Mouse (Mus musculus) MEL (cell line): ENCODE data around the gene Plxnd1. TPM values are rescaled to one million over a fixed set of nuclear protein-coding genes. Genes with fewer than 3 reads are reported as not detected.

Source experiments
- DNase-seq: peaks from one replicate; pipeline ENCODE4 v3.0.0; 2011; ENCODE audit warnings: low read depth, low spot score
- H3K27ac ChIP-seq: 2 replicates; pipeline ENCODE4 v1.5.1; 2012; ENCODE audit warnings: low read depth, mild to moderate bottlenecking, control low read depth, low read length, moderate library complexity; ENCODE audit not compliant: control insufficient read depth
- H3K27me3 ChIP-seq, 2 experiments: fragments of 150-350 bp in 1 of 2; sonication (generic) in 1 of 2; 2 replicates each; pipeline ENCODE4 v1.6.1; 2012; ENCODE audit warnings: low read length in 2 of 2, mild to moderate bottlenecking in 2 of 2, improper control_type of control experiment in 1 of 2, moderate library complexity in 1 of 2; ENCODE audit not compliant: insufficient read depth in 2 of 2, control insufficient read depth in 1 of 2
- H3K36me3 ChIP-seq, 2 experiments: 2 replicates each; pipeline ENCODE4 v1.6.1; 2012 to 2014; ENCODE audit warnings: low read length in 2 of 2, improper control_type of control experiment in 1 of 2, inconsistent platforms in 1 of 2, mild to moderate bottlenecking in 1 of 2; ENCODE audit not compliant: insufficient read depth in 2 of 2, control insufficient read depth in 1 of 2
- H3K4me1 ChIP-seq, 2 experiments: fragments of 150-350 bp in 1 of 2; sonication (generic) in 1 of 2; 2 replicates each; pipeline ENCODE4 v1.6.1; 2012; ENCODE audit warnings: low read length in 2 of 2, improper control_type of control experiment in 1 of 2, mild to moderate bottlenecking in 1 of 2; ENCODE audit not compliant: insufficient read depth in 2 of 2, control insufficient read depth in 1 of 2
- H3K4me3 ChIP-seq, 2 experiments: fragments of 150-350 bp in 1 of 2; sonication (generic) in 1 of 2; 2 replicates each; pipeline ENCODE4 v1.5.1; 2012; ENCODE audit warnings: low read depth in 2 of 2, low read length in 2 of 2, mild to moderate bottlenecking in 2 of 2, moderate library complexity in 2 of 2, control low read depth in 1 of 2, improper control_type of control experiment in 1 of 2; ENCODE audit not compliant: control insufficient read depth in 1 of 2, insufficient read depth in 1 of 2
- H3K79me2 ChIP-seq: 2 replicates; pipeline ENCODE4 v1.6.1; 2012; ENCODE audit warnings: mild to moderate bottlenecking, low read length, moderate library complexity; ENCODE audit not compliant: control insufficient read depth, poor library complexity, insufficient read depth
- H3K9ac ChIP-seq: 2 replicates; pipeline ENCODE4 v1.6.1; 2012; ENCODE audit warnings: low read depth, mild to moderate bottlenecking, control low read depth, low read length, moderate library complexity; ENCODE audit not compliant: control insufficient read depth, poor library complexity, severe bottlenecking
- H3K9me3 ChIP-seq: fragments of 150-350 bp; sonication (generic); replicated peaks from 2 replicates; pipeline ENCODE4 v1.6.1; 2012; ENCODE audit warnings: mild to moderate bottlenecking, low read length, improper control_type of control experiment, moderate library complexity; ENCODE audit not compliant: insufficient read depth
- CTCF ChIP-seq, 3 experiments: IDR thresholded peaks in 2 of 3; conservative IDR thresholded peaks in 1 of 3; 2 replicates each; pipeline ENCODE4 v1.5.1; 2011 to 2012; ENCODE audit warnings: low read length in 3 of 3, low read depth in 2 of 3, mild to moderate bottlenecking in 2 of 3, improper control_type of control experiment in 1 of 3, inconsistent platforms in 1 of 3, mixed read lengths in 1 of 3, moderate library complexity in 1 of 3; ENCODE audit not compliant: control insufficient read depth in 1 of 3, insufficient read depth in 1 of 3, poor library complexity in 1 of 3, severe bottlenecking in 1 of 3
- E2F4 ChIP-seq: IDR thresholded peaks from 2 replicates; pipeline ENCODE4 v1.6.1; 2011; ENCODE audit warnings: low read depth, low read length, improper control_type of control experiment, borderline replicate concordance
- EP300 ChIP-seq, 2 experiments: IDR thresholded peaks; 2 replicates each; pipeline ENCODE4 v1.6.1; 2011; ENCODE audit warnings: improper control_type of control experiment in 2 of 2, low read length in 2 of 2, low read depth in 1 of 2, mild to moderate bottlenecking in 1 of 2
- ETS1 ChIP-seq: IDR thresholded peaks from 2 replicates; pipeline ENCODE4 v1.6.1; 2012; ENCODE audit warnings: low read depth, mild to moderate bottlenecking, inconsistent platforms, low read length, improper control_type of control experiment, moderate library complexity
- GABPA ChIP-seq: IDR thresholded peaks from 2 replicates; pipeline ENCODE4 v1.6.1; 2012; ENCODE audit warnings: low read depth, mild to moderate bottlenecking, inconsistent platforms, low read length, improper control_type of control experiment, moderate library complexity
- JUND ChIP-seq: IDR thresholded peaks from 2 replicates; pipeline ENCODE4 v1.6.1; 2011; ENCODE audit warnings: low read depth, mild to moderate bottlenecking, improper control_type of control experiment, low read length
- MAX ChIP-seq: IDR thresholded peaks from 2 replicates; pipeline ENCODE4 v1.6.1; 2011; ENCODE audit warnings: low read length, improper control_type of control experiment
- MXI1 ChIP-seq: IDR thresholded peaks from 2 replicates; pipeline ENCODE4 v1.6.1; 2011; ENCODE audit warnings: mild to moderate bottlenecking, low read depth, low read length, improper control_type of control experiment
- MYB ChIP-seq: IDR thresholded peaks from 2 replicates; pipeline ENCODE4 v1.6.1; 2011; ENCODE audit warnings: mild to moderate bottlenecking, low read depth, low read length, improper control_type of control experiment
- NRF1 ChIP-seq: IDR thresholded peaks from 2 replicates; pipeline ENCODE4 v1.6.1; 2014; ENCODE audit warnings: low read depth, mild to moderate bottlenecking, inconsistent platforms, low read length, improper control_type of control experiment, moderate library complexity; ENCODE audit not compliant: poor library complexity, insufficient read depth, severe bottlenecking
- POLR2A ChIP-seq, 2 experiments: IDR thresholded peaks; 2 replicates each; pipeline ENCODE4 v1.6.1; 2011 to 2012; ENCODE audit warnings: low read length in 2 of 2, mild to moderate bottlenecking in 2 of 2, control low read depth in 1 of 2, improper control_type of control experiment in 1 of 2, low read depth in 1 of 2, moderate library complexity in 1 of 2; ENCODE audit not compliant: control insufficient read depth in 1 of 2, insufficient read depth in 1 of 2, poor library complexity in 1 of 2
- POLR2AphosphoS5 ChIP-seq: IDR thresholded peaks from 2 replicates; pipeline ENCODE4 v1.6.1; 2012; ENCODE audit warnings: low read depth, borderline replicate concordance, mild to moderate bottlenecking, inconsistent platforms, low read length, moderate library complexity, mixed read lengths
- RCOR1 ChIP-seq: IDR thresholded peaks from 2 replicates; pipeline ENCODE4 v1.6.1; 2012; ENCODE audit warnings: low read depth, mild to moderate bottlenecking, inconsistent platforms, low read length, improper control_type of control experiment
- SMC3 ChIP-seq: IDR thresholded peaks from 2 replicates; pipeline ENCODE4 v1.6.1; 2011; ENCODE audit warnings: low read depth, low read length, improper control_type of control experiment
- UBTF ChIP-seq: IDR thresholded peaks from 2 replicates; pipeline ENCODE4 v1.6.1; 2012; ENCODE audit warnings: low read depth, mild to moderate bottlenecking, inconsistent platforms, low read length, improper control_type of control experiment, moderate library complexity, borderline replicate concordance; ENCODE audit not compliant: insufficient read depth
- USF2 ChIP-seq, 2 experiments: IDR thresholded peaks; 2 replicates each; pipeline ENCODE4 v1.6.1; 2011 to 2012; ENCODE audit warnings: improper control_type of control experiment in 2 of 2, low read length in 2 of 2, borderline replicate concordance in 1 of 2, inconsistent platforms in 1 of 2, low read depth in 1 of 2, mild to moderate bottlenecking in 1 of 2; ENCODE audit not compliant: insufficient read depth in 1 of 2
- ZMIZ1 ChIP-seq: IDR thresholded peaks from 2 replicates; pipeline ENCODE4 v1.6.1; 2012; ENCODE audit warnings: low read depth, mild to moderate bottlenecking, inconsistent platforms, low read length, improper control_type of control experiment, moderate library complexity
- polyA plus RNA-seq, 2 experiments: library from polyadenylated mRNA; stranded (reverse) in 1 of 2; unstranded in 1 of 2; fragments of >175 nt in 1 of 2; fragments of >200 nt in 1 of 2; gene quantifications; 2 replicates each; pipeline versions ENCODE4 v1.2.1 to v1.2.4; 2012; ENCODE audit warnings: low replicate concordance in 2 of 2, low read depth in 1 of 2; ENCODE audit not compliant: insufficient read length in 2 of 2, insufficient read depth in 1 of 2, missing spikeins in 1 of 2
- total RNA-seq: library from RNA; depleted of rRNA; stranded (reverse); fragments of 300-350 nt; gene quantifications from 2 replicates; pipeline ENCODE4 v1.2.3, GENCODE M21; 2012

Gene Plxnd1
- total and polyA plus RNA-seq, 3 experiments, result 4.8 to 19.2 TPM; not detected in 1

DNA sequence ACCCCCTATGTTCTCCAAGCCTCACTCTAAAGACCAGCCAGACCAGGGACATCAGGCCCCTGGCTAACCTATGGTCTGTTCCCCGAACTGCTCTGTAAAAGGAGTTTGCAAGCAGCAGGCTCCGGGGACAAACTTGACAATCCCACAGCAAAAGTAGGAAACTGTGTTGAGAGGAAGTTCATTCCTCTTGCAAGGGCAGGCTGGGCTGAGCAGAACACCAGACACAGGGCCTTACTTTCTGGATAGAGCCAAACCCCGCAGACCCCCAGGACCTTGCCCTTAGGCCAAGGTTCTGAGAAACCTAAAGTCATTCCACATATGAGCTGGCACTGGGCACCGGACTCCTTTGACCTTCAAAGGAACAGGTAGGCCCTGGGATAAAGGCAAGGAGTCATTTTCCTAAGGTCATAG is 731 bp upstream of the Plxnd1 start:
- Histone ChIP-seq H3K36me3 (peaks cover 0 to 7% of the 10 kb centered on the region in 2 experiments; a peak in 2 of 4 replicates), H3K9ac (peak overlapping the region; percentile 67), H3K27me3 (no peaks in the 10 kb centered on the region), H3K4me3 (peak overlapping the region; percentile 87 to 100), H3K79me2 (peaks cover 2% of the 10 kb centered on the region; the same call in 1 of the 2 replicates), H3K27ac (peak overlapping the region; percentile 36), H3K4me1 (peaks cover 3 to 20% of the 10 kb centered on the region in 2 experiments), H3K9me3 (no peaks in the 10 kb centered on the region)
- peak; percentile 60 for DNase-seq
- TF ChIP-seq POLR2AphosphoS5 (no peak), POLR2A (IDR thresholded peaks at IDR 0.05; ENCODE audit: control insufficient read depth in 1 of 2, insufficient read depth in 1 of 2, low read depth in 1 of 2, low read length in 2 of 2, poor library complexity in 1 of 2) (no peak), UBTF (no peak), MYB (no peak), JUND (no peak), NRF1 (no peak), MXI1 (no peak), MAX (no peak), ETS1 (no peak), ZMIZ1 (no peak), EP300 (IDR thresholded peaks at IDR 0.05; ENCODE audit: low read depth in 1 of 2, low read length in 2 of 2) (no peak), SMC3 (no peak), CTCF (IDR thresholded peaks at IDR 0.05 in 2 of 3, conservative IDR thresholded peaks at IDR 0.05 in 1 of 3; ENCODE audit: control insufficient read depth in 1 of 3, insufficient read depth in 1 of 3, low read depth in 2 of 3, low read length in 3 of 3, poor library complexity in 1 of 3, severe bottlenecking in 1 of 3) (no peak)

DNA sequence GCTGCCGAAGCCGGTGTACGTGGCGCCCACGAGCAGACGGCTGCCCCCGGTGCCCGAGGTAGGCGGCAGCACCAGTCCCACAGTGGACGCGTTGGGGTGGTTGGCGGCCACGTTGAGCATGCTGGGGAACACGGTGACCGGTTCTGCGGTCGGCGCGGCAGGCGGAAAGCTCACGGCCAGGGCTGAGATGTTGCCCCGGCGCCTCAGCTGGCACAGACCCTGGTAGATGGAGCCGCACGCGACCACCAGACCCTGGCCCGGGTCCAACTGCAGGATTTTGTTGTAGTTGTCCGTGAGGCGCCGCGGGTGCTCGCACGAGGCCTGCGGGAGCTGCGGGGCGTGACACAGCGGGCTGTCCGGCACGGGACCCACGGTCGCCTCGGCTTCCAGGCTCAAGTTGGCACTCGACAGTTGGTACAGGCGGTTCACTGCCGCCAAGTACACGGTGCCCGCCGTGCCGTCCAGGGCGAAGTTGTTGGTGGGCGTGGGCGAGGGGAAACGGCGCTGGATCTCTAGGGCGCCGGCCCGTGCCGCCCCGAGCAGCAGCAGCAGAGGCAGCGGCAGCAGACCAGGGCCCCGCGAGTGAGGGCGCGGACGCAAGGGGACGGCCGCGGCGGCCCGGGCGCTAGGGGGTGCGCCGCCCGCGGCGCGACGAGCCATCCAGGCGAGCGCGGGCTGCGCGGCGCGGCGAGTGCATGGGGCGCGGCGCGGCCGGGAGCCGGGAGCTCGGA is 494 bp downstream of the Plxnd1 start:
- Histone ChIP-seq H3K36me3 (peaks cover 0 to 7% of the 10 kb centered on the region in 2 experiments; a peak in 2 of 4 replicates), H3K79me2 (peaks cover 2% of the 10 kb centered on the region; the same call in 1 of the 2 replicates), H3K27me3 (no peaks in the 10 kb centered on the region), H3K4me1 (peaks cover 3 to 17% of the 10 kb centered on the region in 2 experiments), H3K9me3 (no peaks in the 10 kb centered on the region), H3K4me3 (peak overlapping the region; percentile 83 to 89), H3K9ac (peak overlapping the region; percentile 79), H3K27ac (no peak overlapping the region; the same call in 1 of the 2 replicates)
- DNase-seq, result no peak
- TF ChIP-seq USF2 (IDR thresholded peaks at IDR 0.05; ENCODE audit: borderline replicate concordance in 1 of 2, insufficient read depth in 1 of 2, low read depth in 1 of 2, low read length in 2 of 2), result no peak
- no peak for TF ChIP-seq E2F4
- no peak for TF ChIP-seq GABPA
- no peak for TF ChIP-seq RCOR1
- no peak for TF ChIP-seq EP300 (IDR thresholded peaks at IDR 0.05; ENCODE audit: low read depth in 1 of 2, low read length in 2 of 2)
- no peak for TF ChIP-seq MYB
- peak in 1 of 3 experiments; percentile 6; a peak in 1 of 6 replicates for TF ChIP-seq CTCF (IDR thresholded peaks at IDR 0.05 in 2 of 3, conservative IDR thresholded peaks at IDR 0.05 in 1 of 3; ENCODE audit: control insufficient read depth in 1 of 3, insufficient read depth in 1 of 3, low read depth in 2 of 3, low read length in 3 of 3, poor library complexity in 1 of 3, severe bottlenecking in 1 of 3)
- no peak for TF ChIP-seq MXI1
